Mouse (Mus musculus) heart, postnatal 0 days (tissue): ENCODE measurements around the gene Inpp5f.

Experiments
- CTCF ChIP-seq: IDR thresholded peaks from 2 replicates; pipeline ENCODE4 v1.5.1; 2016; ENCODE audit warnings: antibody characterized with exemption, control low read depth, low read depth
- EP300 ChIP-seq: IDR thresholded peaks from 2 replicates; pipeline ENCODE4 v1.6.1; 2016; ENCODE audit warnings: antibody characterized with exemption, low read depth

GRCm38 (mm10) chr7:128578199-128578945 is 32.8 kb upstream of the Inpp5f start:
- no peak for TF ChIP-seq CTCF
- TF ChIP-seq EP300: no peak
